Mouse (Mus musculus): Measurements from ENCODE around the gene Iqcd.

DNA sequence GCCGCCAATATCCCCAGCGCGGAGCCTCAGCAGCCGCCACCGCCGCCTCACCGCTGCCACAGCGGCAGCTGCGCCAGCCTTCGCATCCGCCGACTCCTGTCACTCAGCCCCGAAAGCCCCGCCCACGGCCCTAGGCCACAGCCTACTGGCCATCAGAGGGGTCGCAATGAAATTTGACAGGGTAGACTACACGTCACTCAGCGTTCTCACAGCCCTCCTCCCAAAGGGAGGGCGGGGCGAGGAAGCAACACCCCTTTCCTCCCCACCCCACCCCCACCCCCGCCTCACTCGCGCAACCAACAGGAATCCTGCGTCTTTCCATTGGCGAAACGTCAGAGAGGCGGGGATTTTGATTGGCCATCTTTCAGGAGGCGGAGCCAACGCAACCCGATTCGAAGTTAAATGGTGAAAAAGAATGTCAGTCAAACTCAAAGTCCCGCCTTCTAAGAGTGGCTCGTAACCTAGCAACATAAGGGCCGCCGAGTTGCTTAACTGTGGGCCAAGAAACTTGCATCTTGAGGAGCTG is at the start of gene Iqcd, which contains the start of gene Tpcn1:
- TF ChIP-seq POLR2A (IDR thresholded peaks at IDR 0.05; ENCODE audit: insufficient read length, low read depth) (peak; percentile 99), TCF12 (IDR thresholded peaks at IDR 0.05; ENCODE audit: insufficient read depth, poor library complexity, severe bottlenecking) (peak; percentile 52), USF1 (IDR thresholded peaks at IDR 0.05; ENCODE audit: low read depth) (no peak), TCF3 (IDR thresholded peaks at IDR 0.05; ENCODE audit: insufficient read length, low read depth) (peak; percentile 90), MAX (IDR thresholded peaks at IDR 0.05; ENCODE audit: low read depth) (no peak), POLR2AphosphoS2 (IDR thresholded peaks at IDR 0.05; ENCODE audit: insufficient read length, low read depth) (peak; percentile 98)
